Mouse (Mus musculus) heart, adult 18-20 months (tissue): ENCODE data around the gene Ankub1. TPM values are rescaled to one million over a fixed set of nuclear protein-coding genes. Genes with fewer than 3 reads are reported as not detected.
A peak's percentile ranks its signal among the peaks of the same experiment; 100 is the strongest.

Experiments
- DNase-seq, 2 experiments: peaks; one replicate each; pipeline ENCODE4 v3.0.0; 2021 to 2022; ENCODE audit warnings: mixed read lengths in 1 of 2
- microRNA-seq, 2 experiments: library from miRNA; unstranded; fragments of <30 nt; microRNA quantifications; one replicate each; pipeline ENCODE4 v1.2.0; 2022
- total RNA-seq, 2 experiments: library from RNA; stranded (reverse); gene quantifications; 2 replicates each; pipeline ENCODE4 v1.2.3; 2021

Gene Ankub1
- total RNA-seq, 2 experiments from 2014 or later, result not detected

GRCm38 (mm10) chr3:57637596-57637995 lies 55.0 kb downstream of the Ankub1 start:
- DNase-seq, result no peak

- no peak for DNase-seq
These were observed 57.7 kb downstream of the Ankub1 start for GRCm38 (mm10) chr3:57634763-57635487.

GRCm38 (mm10) chr3:57626954-57627513 lies 65.6 kb downstream of the Ankub1 start:
- DNase-seq, result no peak

- DNase-seq, result peak; percentile 66 to 92
These were observed 67.2 kb downstream of the Ankub1 start for GRCm38 (mm10) chr3:57625275-57625997.

GRCm38 (mm10) chr3:57619718-57620117 lies 72.9 kb downstream of the Ankub1 start:
- DNase-seq, result peak; percentile 13 to 58

GRCm38 (mm10) chr3:57615652-57616051 lies 76.9 kb downstream of the Ankub1 start:
- DNase-seq, result no peak

GRCm38 (mm10) chr3:57612430-57612997 lies 80.1 kb downstream of the Ankub1 start:
- DNase-seq, result peak in 1 of 2 experiments; percentile 31

- peak in 1 of 2 experiments; percentile 14 for DNase-seq
These were observed 80.8 kb downstream of the Ankub1 start for GRCm38 (mm10) chr3:57611776-57612175.

Small RNAs within 50 kb of the gene (microRNA-seq; reads per million reads assigned to microRNA genes)
- 0 reads per million in 2 experiments for gene Mir6377

Other genes with a start within 250 kb of the Ankub1 start
- 10 to 100 TPM; 39.4 to 47.3 TPM for gene Wwtr1, start 116.9 kb downstream of the Ankub1 start, total RNA-seq
- gene Commd2, start 41.1 kb downstream of the Ankub1 start, total RNA-seq, result 10 to 100 TPM; 14.3 to 16.9 TPM
- gene Rnf13, start 43.3 kb upstream of the Ankub1 start, total RNA-seq, result 10 to 100 TPM; 77.3 to 83.9 TPM
- gene Pfn2, start 155.3 kb upstream of the Ankub1 start, total RNA-seq, result 10 to 100 TPM; 40.1 to 42.2 TPM